Mouse (Mus musculus) midbrain, embryonic 14.5 days (tissue): Measurements from ENCODE around the gene Fam216b. TPM values are rescaled to one million over a fixed set of nuclear protein-coding genes. Genes with fewer than 3 reads are reported as not detected.

Experiments
- ATAC-seq: fragments of 200-750 bp; cut with Nextera tagmentation; 2 replicates; pipeline ENCODE4 v1.8.0; 2017; ENCODE audit warnings: moderate number of reproducible peaks, moderate library complexity; ENCODE audit not compliant: low FRiP score, low TSS enrichment
- DNase-seq: peaks from one replicate; pipeline ENCODE4 v3.0.0-alpha.2; 2015
- H3K27ac ChIP-seq: fragments of 300-500 bp; sonication (generic); replicated peaks from 2 replicates; pipeline ENCODE4 v1.5.1; 2014; ENCODE audit warnings: mild to moderate bottlenecking, low read depth, low read length, moderate library complexity
- H3K27me3 ChIP-seq: fragments of 300-500 bp; sonication (generic); 2 replicates; pipeline ENCODE4 v1.6.1; 2014; ENCODE audit warnings: low read length, control low read depth, mixed read lengths; ENCODE audit not compliant: control insufficient read depth, insufficient read depth
- H3K36me3 ChIP-seq: fragments of 300-500 bp; sonication (generic); 2 replicates; pipeline ENCODE4 v1.6.1; 2014; ENCODE audit warnings: low read length, control low read depth; ENCODE audit not compliant: control insufficient read depth, insufficient read depth
- H3K4me1 ChIP-seq: fragments of 300-500 bp; sonication (generic); 2 replicates; pipeline ENCODE4 v1.6.1; 2014; ENCODE audit warnings: mild to moderate bottlenecking, antibody characterized with exemption, low read length, control low read depth; ENCODE audit not compliant: control insufficient read depth, insufficient read depth
- H3K4me2 ChIP-seq: fragments of 300-500 bp; sonication (generic); 2 replicates; pipeline ENCODE4 v1.6.1; 2014; ENCODE audit warnings: mild to moderate bottlenecking, low read length, moderate library complexity
- H3K4me3 ChIP-seq: fragments of 300-500 bp; sonication (generic); replicated peaks from 2 replicates; pipeline ENCODE4 v1.5.1; 2014; ENCODE audit warnings: low read depth, low read length
- H3K9ac ChIP-seq: fragments of 300-500 bp; sonication (generic); replicated peaks from 2 replicates; pipeline ENCODE4 v1.6.1; 2014; ENCODE audit warnings: mild to moderate bottlenecking, low read length, moderate library complexity
- H3K9me3 ChIP-seq: fragments of 300-500 bp; sonication (generic); 2 replicates; pipeline ENCODE4 v1.6.1; 2016; ENCODE audit warnings: low read length, control low read depth, mixed read lengths; ENCODE audit not compliant: control insufficient read depth
- WGBS: fragments of 180-500 bp; shearing (Covaris S2); extraction: QIAGEN DNeasy Blood & Tissue Kit; methylation state at CpG from one replicate; pipeline ENCODE4 v1.1.7; 2014; 5-methylcytosine and 5-hydroxymethylcytosine counted together
- polyA plus RNA-seq: library from polyadenylated mRNA; unstranded; fragments of >200 nt; fragmentation: Nextera tagmentation; extraction: Ambion mirVana; gene quantifications from 2 replicates; pipeline ENCODE4 v1.2.1, GENCODE M21; 2014

The Fam216b gene
- polyA plus RNA-seq, 1 experiment from 2014 or later = 0.24 TPM

GRCm38 (mm10) chr14:78109419-78109818 lies 20.6 kb upstream of the Fam216b start:
- no peak overlapping the region for H3K9ac ChIP-seq
- no peaks in the 10 kb centered on the region for H3K27me3 ChIP-seq
- no peaks in the 10 kb centered on the region for H3K36me3 ChIP-seq
- no peaks in the 10 kb centered on the region for H3K9me3 ChIP-seq
- H3K4me1 ChIP-seq = no peaks in the 10 kb centered on the region
- ATAC-seq (no peak), DNase-seq (no peak)
- no peak overlapping the region for H3K4me2 ChIP-seq
- H3K4me3 ChIP-seq = no peak overlapping the region
- H3K27ac ChIP-seq = no peak overlapping the region
- 83% methylated on average over 4 of the region's 4 CpGs for WGBS

GRCm38 (mm10) chr14:78108388-78108787 lies 19.6 kb upstream of the Fam216b start:
- ATAC-seq (no peak), DNase-seq (no peak)
- Histone ChIP-seq H3K27ac (no peak overlapping the region), H3K9me3 (no peaks in the 10 kb centered on the region), H3K4me1 (no peaks in the 10 kb centered on the region), H3K4me3 (no peak overlapping the region), H3K36me3 (no peaks in the 10 kb centered on the region), H3K9ac (no peak overlapping the region), H3K27me3 (no peaks in the 10 kb centered on the region), H3K4me2 (no peak overlapping the region)
- 89% methylated on average over 3 of the region's 3 CpGs for WGBS

- DNase-seq = no peak
- H3K36me3 ChIP-seq = no peaks in the 10 kb centered on the region
- ATAC-seq = no peak
- H3K9ac ChIP-seq = no peak overlapping the region
- H3K27ac ChIP-seq = no peak overlapping the region
- 67% methylated on average over 4 of the region's 4 CpGs for WGBS
- H3K4me1 ChIP-seq = no peaks in the 10 kb centered on the region
- no peak overlapping the region for H3K4me2 ChIP-seq
- no peaks in the 10 kb centered on the region for H3K27me3 ChIP-seq
- no peak overlapping the region for H3K4me3 ChIP-seq
- no peaks in the 10 kb centered on the region for H3K9me3 ChIP-seq
These were observed 784 bp upstream of the Fam216b start for GRCm38 (mm10) chr14:78089591-78089990.

DNA sequence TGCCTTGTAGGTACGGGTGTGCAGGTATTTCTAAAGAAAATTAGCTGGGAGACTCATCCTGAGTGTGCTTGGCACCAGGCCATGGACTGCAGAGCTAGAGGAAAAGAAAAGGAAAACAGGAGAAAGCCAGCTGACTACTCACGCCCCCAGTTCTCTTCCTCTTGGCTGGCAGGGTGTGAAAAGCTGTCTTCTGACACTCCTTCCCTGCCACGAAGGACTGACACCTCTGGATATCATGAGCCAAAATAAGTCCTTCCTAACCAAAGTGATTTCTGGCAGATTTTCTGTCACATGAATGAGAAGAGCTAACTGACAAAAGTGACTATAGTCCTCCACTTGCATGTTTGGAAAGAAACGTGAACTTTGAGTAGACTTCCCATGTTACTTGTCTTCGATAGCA lies 5.3 kb downstream of the Fam216b start:
- 87% methylated on average over 5 of the region's 5 CpGs for WGBS
- no peaks in the 10 kb centered on the region for H3K9me3 ChIP-seq
- no peaks in the 10 kb centered on the region for H3K27me3 ChIP-seq
- no peak overlapping the region for H3K9ac ChIP-seq
- DNase-seq (no peak), ATAC-seq (no peak)
- no peak overlapping the region for H3K27ac ChIP-seq
- H3K4me1 ChIP-seq = no peaks in the 10 kb centered on the region
- no peaks in the 10 kb centered on the region for H3K36me3 ChIP-seq
- no peak overlapping the region for H3K4me3 ChIP-seq
- H3K4me2 ChIP-seq = no peak overlapping the region

- H3K27ac ChIP-seq = no peak overlapping the region
- H3K4me1 ChIP-seq = no peaks in the 10 kb centered on the region
- H3K9me3 ChIP-seq = no peaks in the 10 kb centered on the region
- no peak for ATAC-seq
- H3K9ac ChIP-seq = no peak overlapping the region
- WGBS = 68% methylated on average over 2 of the region's 2 CpGs
- no peaks in the 10 kb centered on the region for H3K36me3 ChIP-seq
- H3K27me3 ChIP-seq = no peaks in the 10 kb centered on the region
- no peak overlapping the region for H3K4me2 ChIP-seq
- H3K4me3 ChIP-seq = no peak overlapping the region
- DNase-seq = no peak
These were observed 11.3 kb downstream of the Fam216b start for GRCm38 (mm10) chr14:78077508-78077907.

DNA sequence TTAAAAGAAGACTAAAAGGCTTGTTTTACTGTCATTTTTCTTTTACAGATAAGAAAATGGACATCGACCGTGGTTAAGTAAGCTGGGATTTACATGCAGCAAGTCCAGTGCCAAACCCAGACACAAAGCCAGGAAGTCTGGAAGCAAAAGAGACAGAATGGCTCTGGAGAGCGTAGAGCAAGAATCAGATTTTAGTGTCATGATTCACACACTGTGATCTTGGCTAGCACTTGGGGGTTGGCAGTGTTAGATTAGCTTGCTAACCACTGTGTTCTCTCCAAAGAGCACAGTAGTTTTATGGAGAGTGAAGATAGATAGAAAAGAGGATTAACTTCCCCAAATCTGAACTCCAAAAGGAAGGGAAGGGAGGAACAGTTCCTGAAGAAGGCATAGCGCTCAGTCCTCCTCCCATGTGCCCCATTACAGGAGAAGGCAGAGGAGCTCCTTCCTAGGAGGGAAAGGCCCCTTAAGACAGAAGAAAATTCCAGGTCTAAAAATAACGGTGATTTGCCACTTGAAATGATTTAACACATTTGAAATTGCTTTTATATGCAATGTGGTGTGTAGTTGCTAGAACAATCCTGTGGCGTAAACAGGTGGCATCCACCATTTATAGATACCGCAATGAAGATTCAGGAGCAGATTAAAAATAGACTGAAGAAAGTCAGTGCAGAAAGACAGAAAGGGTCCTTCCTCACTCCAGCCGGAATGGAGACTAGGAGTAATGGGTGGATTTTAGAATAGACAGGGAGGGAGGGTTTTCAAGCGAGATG lies 22.7 kb downstream of the Fam216b start:
- H3K4me3 ChIP-seq = no peak overlapping the region
- DNase-seq (no peak), ATAC-seq (no peak)
- no peaks in the 10 kb centered on the region for H3K27me3 ChIP-seq
- WGBS = 92% methylated on average over 9 of the region's 9 CpGs
- no peak overlapping the region for H3K4me2 ChIP-seq
- H3K9me3 ChIP-seq = no peaks in the 10 kb centered on the region
- no peaks in the 10 kb centered on the region for H3K36me3 ChIP-seq
- H3K9ac ChIP-seq = no peak overlapping the region
- no peak overlapping the region for H3K27ac ChIP-seq
- no peaks in the 10 kb centered on the region for H3K4me1 ChIP-seq

GRCm38 (mm10) chr14:78062484-78062883 lies 26.3 kb downstream of the Fam216b start:
- Histone ChIP-seq H3K4me2 (no peak overlapping the region), H3K4me1 (no peaks in the 10 kb centered on the region), H3K9ac (no peak overlapping the region), H3K9me3 (no peaks in the 10 kb centered on the region), H3K36me3 (no peaks in the 10 kb centered on the region), H3K27me3 (no peaks in the 10 kb centered on the region), H3K4me3 (no peak overlapping the region), H3K27ac (no peak overlapping the region)
- DNase-seq = no peak
- ATAC-seq = no peak
- 85% methylated on average over 11 of the region's 11 CpGs for WGBS

GRCm38 (mm10) chr14:78060609-78060951 lies 28.2 kb downstream of the Fam216b start:
- no peak overlapping the region for H3K9ac ChIP-seq
- H3K4me2 ChIP-seq = peak overlapping the region; percentile 9
- peak overlapping the region; percentile 46 for H3K27ac ChIP-seq
- WGBS = 72% methylated on average over 6 of the region's 6 CpGs
- ATAC-seq (no peak), DNase-seq (no peak)
- no peaks in the 10 kb centered on the region for H3K9me3 ChIP-seq
- no peak overlapping the region for H3K4me3 ChIP-seq
- no peaks in the 10 kb centered on the region for H3K27me3 ChIP-seq
- H3K36me3 ChIP-seq = no peaks in the 10 kb centered on the region
- no peaks in the 10 kb centered on the region for H3K4me1 ChIP-seq

DNA sequence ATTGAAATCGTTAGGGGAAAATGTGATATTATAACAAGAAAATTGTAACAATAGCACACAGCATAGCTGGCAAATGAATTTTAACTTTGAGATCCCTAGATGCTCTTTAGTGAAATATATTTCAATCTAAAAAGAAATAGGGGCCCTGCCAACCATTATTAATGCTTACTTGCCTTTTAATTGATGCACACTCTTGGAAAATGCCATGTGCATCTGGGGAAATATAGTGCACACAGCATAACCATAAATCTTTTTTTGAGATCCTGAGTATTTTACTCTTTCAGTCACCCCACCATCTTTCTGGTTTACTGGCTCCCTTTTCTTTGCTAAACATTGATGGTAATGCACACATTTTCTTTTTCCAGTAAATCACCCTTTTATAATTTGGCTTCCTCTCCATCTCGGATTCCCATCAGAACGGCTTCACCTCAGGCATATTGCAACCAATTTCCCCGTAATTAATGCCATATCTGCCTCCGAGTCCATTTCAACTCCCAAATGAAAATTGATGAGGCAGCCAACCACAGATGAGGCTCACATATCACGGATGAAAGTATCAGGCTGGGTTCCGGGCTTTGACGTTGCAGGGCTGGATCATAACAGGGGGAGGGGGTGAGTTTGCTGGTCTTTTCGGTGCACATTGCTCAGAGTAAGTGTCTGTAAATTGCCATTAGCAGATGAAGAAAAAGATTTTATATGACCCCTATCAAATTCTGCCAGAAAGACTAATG lies 28.8 kb downstream of the Fam216b start:
- DNase-seq = peak; percentile 65
- no peak overlapping the region for H3K9ac ChIP-seq
- H3K4me1 ChIP-seq = no peaks in the 10 kb centered on the region
- peak; percentile 40; the same call in 1 of the 2 replicates for ATAC-seq
- H3K27me3 ChIP-seq = no peaks in the 10 kb centered on the region
- H3K4me3 ChIP-seq = no peak overlapping the region
- H3K36me3 ChIP-seq = no peaks in the 10 kb centered on the region
- no peaks in the 10 kb centered on the region for H3K9me3 ChIP-seq
- peak overlapping the region; percentile 9 for H3K4me2 ChIP-seq
- WGBS = 44% methylated on average over 9 of the region's 9 CpGs
- H3K27ac ChIP-seq = peak overlapping the region; percentile 46
